Mouse (Mus musculus) cortical plate, adult 2 months (tissue): Measurements from ENCODE around the gene Klhl21. TPM values are rescaled to one million over a fixed set of nuclear protein-coding genes. Genes with fewer than 3 reads are reported as not detected.
A peak's percentile ranks its signal among the peaks of the same experiment; 100 is the strongest.

Source experiments
- H3K27ac ChIP-seq: fragments of 200-500 bp; 2 replicates; pipeline ENCODE4 v1.5.1; 2012; ENCODE audit warnings: low read length, control low read depth, inconsistent platforms; ENCODE audit not compliant: insufficient read depth
- H3K4me1 ChIP-seq: fragments of 200-500 bp; 2 replicates; pipeline ENCODE4 v1.6.1; 2011; ENCODE audit warnings: low read length; ENCODE audit not compliant: control insufficient read depth, insufficient read depth
- H3K4me3 ChIP-seq: fragments of 200-500 bp; 2 replicates; pipeline ENCODE4 v1.5.1; 2011; ENCODE audit warnings: mild to moderate bottlenecking, low read length, control low read depth; ENCODE audit not compliant: insufficient read depth
- CTCF ChIP-seq: fragments of 200-500 bp; IDR thresholded peaks from 2 replicates; pipeline ENCODE4 v1.5.1; 2011; ENCODE audit warnings: mild to moderate bottlenecking, control low read depth, low read length; ENCODE audit not compliant: insufficient read depth; ENCODE audit errors: extremely low read depth
- POLR2A ChIP-seq: fragments of 200-500 bp; IDR thresholded peaks from 2 replicates; pipeline ENCODE4 v1.6.1; 2011; ENCODE audit warnings: mild to moderate bottlenecking, low read length, control low read depth; ENCODE audit not compliant: insufficient read depth; ENCODE audit errors: extremely low read depth
- polyA plus RNA-seq: library from polyadenylated mRNA; depleted of rRNA; stranded (reverse); fragments of >200 nt; gene quantifications from 2 replicates; pipeline ENCODE4 v1.2.3, GENCODE M21; 2012

Klhl21 gene
- polyA plus RNA-seq, 1 experiment = 11.8 TPM

GRCm38 (mm10) chr4:152006812-152007211, 1.8 kb upstream of the Klhl21 start:
- H3K4me3 ChIP-seq = no peak overlapping the region
- peaks cover 1% of the 10 kb centered on the region for H3K4me1 ChIP-seq
- TF ChIP-seq CTCF = no peak
- no peak overlapping the region for H3K27ac ChIP-seq

DNA sequence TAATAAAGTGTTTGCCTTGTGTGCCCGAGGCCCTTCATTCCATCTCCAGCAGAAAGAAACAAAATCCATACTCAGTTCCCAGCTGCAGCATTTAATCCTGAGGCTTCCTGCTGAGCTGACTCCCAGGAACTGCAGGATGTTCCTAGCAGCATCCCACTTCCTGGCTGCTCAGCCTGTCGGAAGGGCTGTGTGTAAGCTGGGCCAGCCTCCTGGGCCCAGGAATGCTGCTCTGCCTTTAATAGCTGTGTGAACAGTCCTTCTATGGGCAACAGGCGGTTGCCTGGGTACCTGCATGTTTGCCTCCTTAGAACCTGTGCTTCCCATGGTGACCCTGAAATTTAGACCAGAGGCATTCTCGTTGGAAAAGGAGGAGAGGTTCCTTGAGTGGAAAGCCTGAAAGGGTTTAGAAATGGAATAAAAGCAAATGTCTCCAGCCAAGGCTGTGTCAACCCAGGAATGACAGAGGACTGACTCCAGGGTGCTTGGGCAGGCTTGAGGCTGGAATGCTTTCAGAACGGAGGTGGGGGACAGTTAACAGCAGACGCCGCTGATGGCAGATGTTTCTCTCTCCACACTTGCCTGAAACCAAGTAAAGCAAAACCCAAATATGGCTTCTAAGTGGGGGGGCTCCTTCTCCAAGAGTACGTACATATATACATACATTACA, 989 bp upstream of the Klhl21 start:
- no peak for TF ChIP-seq CTCF
- peak; percentile 66 for TF ChIP-seq POLR2A
- Histone ChIP-seq H3K27ac (no peak overlapping the region), H3K4me3 (peak overlapping the region; percentile 91), H3K4me1 (peaks cover 1% of the 10 kb centered on the region)

GRCm38 (mm10) chr4:152008148-152008500, 479 bp upstream of the Klhl21 start:
- Histone ChIP-seq H3K4me3 (peak overlapping the region; percentile 91), H3K27ac (peak overlapping the region; percentile 6; the same call in 1 of the 2 replicates), H3K4me1 (peaks cover 3% of the 10 kb centered on the region)
- TF ChIP-seq CTCF (no peak), POLR2A (no peak)

- Histone ChIP-seq H3K4me3 (peak overlapping the region; percentile 91), H3K27ac (peak overlapping the region; percentile 98), H3K4me1 (peaks cover 3% of the 10 kb centered on the region)
- TF ChIP-seq CTCF (no peak), POLR2A (peak; percentile 9; the same call in 1 of the 2 replicates)
Observed at GRCm38 (mm10) chr4:152009076-152010051, 761 bp downstream of the Klhl21 start.

GRCm38 (mm10) chr4:152010091-152010706, 1.6 kb downstream of the Klhl21 start:
- H3K27ac ChIP-seq = 0 out of 2 replicates have a peak overlapping the region, but pooled peaks have one; percentile 14
- no peak for TF ChIP-seq POLR2A
- no peak for TF ChIP-seq CTCF
- peak overlapping the region; percentile 91 for H3K4me3 ChIP-seq
- H3K4me1 ChIP-seq = peaks cover 3% of the 10 kb centered on the region

GRCm38 (mm10) chr4:152010707-152011134, 2.1 kb downstream of the Klhl21 start:
- TF ChIP-seq POLR2A = no peak
- TF ChIP-seq CTCF = no peak
- H3K4me3 ChIP-seq = peak overlapping the region; percentile 91
- no peak overlapping the region for H3K27ac ChIP-seq
- peaks cover 3% of the 10 kb centered on the region for H3K4me1 ChIP-seq

- TF ChIP-seq CTCF (no peak), POLR2A (no peak)
- Histone ChIP-seq H3K4me3 (peak overlapping the region; percentile 91), H3K27ac (no peak overlapping the region), H3K4me1 (peaks cover 3% of the 10 kb centered on the region)
Observed at GRCm38 (mm10) chr4:152011171-152011760, 2.7 kb downstream of the Klhl21 start.

DNA sequence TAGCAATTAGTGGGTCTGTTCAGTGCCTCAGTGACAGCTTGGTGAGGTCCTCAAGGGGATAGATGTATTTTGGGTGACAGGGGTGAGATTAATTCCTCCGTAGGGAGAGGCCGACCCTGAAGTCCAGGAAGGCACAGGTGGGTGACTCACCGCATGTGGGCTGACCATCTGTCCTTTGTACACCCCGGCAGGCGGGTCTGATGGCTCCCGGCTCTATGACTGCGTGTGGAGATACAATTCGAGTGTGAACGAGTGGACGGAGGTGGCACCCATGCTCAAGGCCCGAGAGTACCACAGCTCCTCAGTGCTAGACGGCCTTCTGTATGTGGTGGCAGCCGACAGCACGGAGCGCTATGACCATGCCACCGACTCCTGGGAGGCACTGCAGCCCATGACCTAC, 3.5 kb downstream of the Klhl21 start:
- H3K4me3 ChIP-seq = no peak overlapping the region
- peaks cover 3% of the 10 kb centered on the region for H3K4me1 ChIP-seq

GRCm38 (mm10) chr4:152013036-152013813, 4.6 kb downstream of the Klhl21 start:
- TF ChIP-seq CTCF = no peak
- TF ChIP-seq POLR2A = no peak
- Histone ChIP-seq H3K27ac (no peak overlapping the region), H3K4me1 (peaks cover 1% of the 10 kb centered on the region; the same call in 1 of the 2 replicates), H3K4me3 (no peak overlapping the region)

More for the DNA sequence above, 3.5 kb downstream of the Klhl21 start:
- TF ChIP-seq CTCF (no peak), POLR2A (no peak)
- no peak overlapping the region for H3K27ac ChIP-seq
